ENCODE assay signal across 25 mouse cellular contexts in the genomic region with DNA sequence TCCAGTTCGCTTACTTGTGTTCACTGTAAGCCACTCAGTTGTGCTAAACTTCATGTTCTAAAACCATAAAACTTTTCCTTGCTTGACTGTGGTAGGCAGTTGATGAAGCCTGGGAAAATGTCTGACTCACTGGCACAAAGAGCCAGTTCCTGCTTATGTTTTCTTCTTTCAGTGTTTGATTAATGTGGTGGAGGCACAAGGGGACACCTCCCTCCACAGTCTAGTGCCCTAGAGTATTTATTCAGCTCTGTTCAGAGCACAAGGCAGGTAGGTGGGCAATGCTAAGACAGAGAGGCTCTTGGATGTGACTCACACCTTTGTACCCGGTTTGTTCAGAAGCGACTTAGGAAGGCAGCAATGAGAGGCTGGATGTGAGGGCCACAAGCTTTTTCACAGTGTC. TPM values are rescaled to one million over a fixed set of nuclear protein-coding genes. Genes with fewer than 3 reads are reported as not detected.
A peak's percentile ranks its signal among the peaks of the same experiment; 100 is the strongest.
DNase-seq lines count a peak whose midpoint lies in the region; ATAC-seq and TF ChIP-seq lines count a peak whose summit lies in the region.
"Had no signal": no experiment of that assay in that cellular context is flagged by ENCODE, and none has a peak within 500 bp of the region (broad histone marks: within the 10 kb centered on the region; RNA-seq: fewer than 3 reads in every experiment).

No protein-coding gene starts in this region.

- WGBS in kidney, postnatal 0 days = 55% methylated on average over 3 of the region's 3 CpGs
- 63% methylated on average over 3 of the region's 3 CpGs for WGBS in lung, embryonic 16.5 days
- WGBS in heart, embryonic 11.5 days (ENCODE audit: insufficient replicate concordance) = 88% methylated on average over 3 of the region's 3 CpGs

- H3K9me3 ChIP-seq in kidney, postnatal 0 days (replicated peaks; ENCODE audit: low read length) = no peaks in the 10 kb centered on the region
- no peaks in the 10 kb centered on the region for H3K9me3 ChIP-seq in lung, embryonic 16.5 days (ENCODE audit: control insufficient read depth, low read length)
- H3K9me3 ChIP-seq in heart, embryonic 11.5 days (replicated peaks; ENCODE audit: control insufficient read depth, low read length) = no peaks in the 10 kb centered on the region; the same call in 1 of the 2 replicates
- H3K9me3 ChIP-seq: embryonic facial prominence, embryonic 12.5 days; embryonic facial prominence, embryonic 15.5 days; G1E; hindbrain, embryonic 12.5 days; hindbrain, embryonic 15.5 days had no signal

- DNase-seq in kidney, postnatal 0 days (ENCODE audit: low spot score) = peak; percentile 13
- DNase-seq in kidney, postnatal 36 days = no peak
- no peak for DNase-seq in lung, postnatal 14 days
- no peak for DNase-seq in Patski (ENCODE audit: low read depth, low spot score)
- DNase-seq in lung, postnatal 36 days = peak; percentile 32
- DNase-seq: adrenal gland, adult 2 months; adrenal gland, postnatal 14 days; B cell, adult 2 months; cerebellum, adult 11 months; cerebellum, adult 2 months; cerebellum, adult 9-11 months; cerebellum, postnatal 25 days; forebrain, postnatal 0 days; gastrocnemius, adult 2 months; gastrocnemius, postnatal 14 days; heart, adult 18-20 months had no signal

- TF ChIP-seq CTCF in kidney, postnatal 0 days (IDR thresholded peaks at IDR 0.05; ENCODE audit: low read depth) = no peak
- TF ChIP-seq CTCF in Patski (IDR thresholded peaks at IDR 0.05) = no peak

- no peak overlapping the region for H3K4me3 ChIP-seq in kidney, postnatal 0 days (replicated peaks; ENCODE audit: low read depth, low read length)
- H3K4me3 ChIP-seq in lung, embryonic 16.5 days (ENCODE audit: low read length) = no peak overlapping the region
- H3K4me3 ChIP-seq in heart, embryonic 11.5 days (ENCODE audit: low read depth, low read length) = no peak overlapping the region
- H3K4me3 ChIP-seq: embryonic facial prominence, embryonic 12.5 days; embryonic facial prominence, embryonic 15.5 days; gastrocnemius, adult 2 months; hindbrain, embryonic 12.5 days; hindbrain, embryonic 15.5 days had no signal

- no peak for ATAC-seq in kidney, postnatal 0 days (replicated peaks; ENCODE audit: low FRiP score, low read depth)
- peak; percentile 59; the same call in 1 of the 2 replicates for ATAC-seq in lung, embryonic 16.5 days (ENCODE audit: low read depth)
- ATAC-seq in Patski = peak; percentile 17
- no peak for ATAC-seq in heart, embryonic 11.5 days (replicated peaks; ENCODE audit: insufficient number of reproducible peaks, low FRiP score, low TSS enrichment)
- ATAC-seq: forebrain, embryonic 14.5 days; forebrain, postnatal 0 days had no signal

- no peaks in the 10 kb centered on the region for H3K4me1 ChIP-seq in kidney, postnatal 0 days (replicated peaks; ENCODE audit: insufficient read depth, low read length)
- peaks cover 13% of the 10 kb centered on the region for H3K4me1 ChIP-seq in lung, embryonic 16.5 days (replicated peaks; ENCODE audit: control insufficient read depth, insufficient read depth, low read length)
- 0 out of 2 replicates have a peak, but pooled peaks cover 4% of the 10 kb centered on the region for H3K4me1 ChIP-seq in heart, embryonic 11.5 days (ENCODE audit: control insufficient read depth, insufficient read depth, low read length)
- H3K4me1 ChIP-seq: embryonic facial prominence, embryonic 12.5 days; embryonic facial prominence, embryonic 15.5 days; hindbrain, embryonic 12.5 days; hindbrain, embryonic 15.5 days had no signal

- H3K9ac ChIP-seq in kidney, postnatal 0 days (ENCODE audit: low read depth, low read length) = no peak overlapping the region
- no peak overlapping the region for H3K9ac ChIP-seq in lung, embryonic 16.5 days (ENCODE audit: low read length)
- H3K9ac ChIP-seq in heart, embryonic 11.5 days (ENCODE audit: low read depth, low read length) = no peak overlapping the region
- H3K9ac ChIP-seq: embryonic facial prominence, embryonic 12.5 days; embryonic facial prominence, embryonic 15.5 days; forebrain, postnatal 0 days; hindbrain, embryonic 12.5 days; hindbrain, embryonic 15.5 days had no signal

- H3K27me3 ChIP-seq in kidney, postnatal 0 days (ENCODE audit: insufficient read depth, low read length) = no peaks in the 10 kb centered on the region
- no peaks in the 10 kb centered on the region for H3K27me3 ChIP-seq in lung, embryonic 16.5 days (ENCODE audit: control insufficient read depth, insufficient read depth, low read depth, low read length)
- peaks cover 51% of the 10 kb centered on the region for H3K27me3 ChIP-seq in Patski
- H3K27me3 ChIP-seq in heart, embryonic 11.5 days (ENCODE audit: control insufficient read depth, insufficient read depth, low read length) = no peaks in the 10 kb centered on the region
- H3K27me3 ChIP-seq: CH12.LX; embryonic facial prominence, embryonic 12.5 days; embryonic facial prominence, embryonic 15.5 days; hindbrain, embryonic 12.5 days; hindbrain, embryonic 15.5 days had no signal

- no peak overlapping the region for H3K4me2 ChIP-seq in kidney, postnatal 0 days (ENCODE audit: low read length)
- H3K4me2 ChIP-seq in lung, embryonic 16.5 days (ENCODE audit: low read depth, low read length) = no peak overlapping the region
- no peak overlapping the region for H3K4me2 ChIP-seq in heart, embryonic 11.5 days
- H3K4me2 ChIP-seq: embryonic facial prominence, embryonic 12.5 days; embryonic facial prominence, embryonic 15.5 days; hindbrain, embryonic 12.5 days; hindbrain, embryonic 15.5 days had no signal

- POLR2A ChIA-PET in Patski (lab: Charles Lee) = no interaction called here

- no peak overlapping the region for H3K27ac ChIP-seq in kidney, postnatal 0 days
- H3K27ac ChIP-seq in lung, embryonic 16.5 days (ENCODE audit: low read length) = no peak overlapping the region
- no peak overlapping the region for H3K27ac ChIP-seq in heart, embryonic 11.5 days (ENCODE audit: low read depth, low read length)
- H3K27ac ChIP-seq: embryonic facial prominence, embryonic 12.5 days; embryonic facial prominence, embryonic 15.5 days; gastrocnemius, adult 2 months; hindbrain, embryonic 12.5 days; hindbrain, embryonic 15.5 days had no signal

- no peaks in the 10 kb centered on the region for H3K36me3 ChIP-seq in kidney, postnatal 0 days (ENCODE audit: insufficient read depth, low read length)
- no peaks in the 10 kb centered on the region for H3K36me3 ChIP-seq in lung, embryonic 16.5 days (ENCODE audit: control insufficient read depth, insufficient read depth, low read length)
- no peaks in the 10 kb centered on the region for H3K36me3 ChIP-seq in heart, embryonic 11.5 days (ENCODE audit: control insufficient read depth, insufficient read depth, low read length)
- H3K36me3 ChIP-seq: embryonic facial prominence, embryonic 12.5 days; embryonic facial prominence, embryonic 15.5 days; G1E; hindbrain, embryonic 12.5 days; hindbrain, embryonic 15.5 days had no signal

- in situ Hi-C loops in Patski (cut with MboI; ENCODE audit: low pct_unique_long_range_greater_than_20kb) = no loop called here

- CTCF ChIA-PET in Patski (lab: Charles Lee) = interaction anchor here (1.9 kb wide), 1 partner anchor 29 kb away, joined by 5 read pairs; no protein-coding TSS in a partner anchor

RNA-seq across cellular contexts. Expression of gene Hps1, which starts 48.1 kb away (rescaled TPM):
- 12.9 and 13.8 TPM in 2 replicates for polyA plus RNA-seq in kidney, postnatal 0 days (2015; fragmentation: Nextera tagmentation; extraction: Ambion mirVana)
- 16.8 and 17.1 TPM in 2 replicates for polyA plus RNA-seq in lung, embryonic 16.5 days (2015; fragmentation: Nextera tagmentation; extraction: Ambion mirVana)
- 44.1 TPM for polyA plus RNA-seq in Patski (2021)
- polyA plus RNA-seq in heart, embryonic 11.5 days (2014; fragmentation: Nextera tagmentation; extraction: Ambion mirVana) = 8.1 and 8.2 TPM in 2 replicates

Comparison
In these comparisons a context has a peak if more than half of its experiments do, and no peak if none do; other contexts are left out.
1. DNase-seq: peak in kidney, postnatal 0 days (single experiment) and lung, postnatal 36 days (single experiment); none in kidney, postnatal 36 days (0 of 2), lung, postnatal 14 days (single experiment) and Patski (single experiment).
2. ATAC-seq: peak in lung, embryonic 16.5 days (single experiment) and Patski (single experiment); none in kidney, postnatal 0 days (single experiment) and heart, embryonic 11.5 days (single experiment).